Mouse (Mus musculus) thymus, postnatal 36 days (tissue): ENCODE results near the gene Rasgrf2.
A peak's percentile ranks its signal among the peaks of the same experiment; 100 is the strongest.

Experiments used
- DNase-seq, 2 experiments: peaks; one replicate each; pipeline ENCODE4 v3.0.0; 2022; ENCODE audit warnings: mixed read lengths in 2 of 2

The Rasgrf2 gene

GRCm38 (mm10) chr13:91940113-91940512 lies 191.3 kb downstream of the Rasgrf2 start:
- no peak for DNase-seq

- DNase-seq: no peak
Observed at GRCm38 (mm10) chr13:91938826-91939225, 192.6 kb downstream of the Rasgrf2 start.

GRCm38 (mm10) chr13:91937232-91937631 lies 194.2 kb downstream of the Rasgrf2 start:
- no peak for DNase-seq

- DNase-seq: no peak
Observed at GRCm38 (mm10) chr13:91932122-91932521, 199.3 kb downstream of the Rasgrf2 start.

GRCm38 (mm10) chr13:91929943-91930726 lies 201.3 kb downstream of the Rasgrf2 start:
- no peak for DNase-seq

GRCm38 (mm10) chr13:91928605-91929389 lies 202.7 kb downstream of the Rasgrf2 start:
- no peak for DNase-seq

- no peak for DNase-seq
Observed at GRCm38 (mm10) chr13:91921010-91921409, 210.4 kb downstream of the Rasgrf2 start.

GRCm38 (mm10) chr13:91918764-91919163 lies 212.7 kb downstream of the Rasgrf2 start:
- no peak for DNase-seq

GRCm38 (mm10) chr13:91917835-91918234 lies 213.6 kb downstream of the Rasgrf2 start:
- DNase-seq: no peak

GRCm38 (mm10) chr13:91916308-91916707 lies 215.1 kb downstream of the Rasgrf2 start:
- no peak for DNase-seq

GRCm38 (mm10) chr13:91915582-91916239 lies 215.7 kb downstream of the Rasgrf2 start:
- DNase-seq: no peak

- no peak for DNase-seq
Observed at GRCm38 (mm10) chr13:91915192-91915581, 216.3 kb downstream of the Rasgrf2 start.

GRCm38 (mm10) chr13:91911652-91912051 lies 219.8 kb downstream of the Rasgrf2 start:
- no peak for DNase-seq

- DNase-seq: no peak
Observed at GRCm38 (mm10) chr13:91911211-91911610, 220.2 kb downstream of the Rasgrf2 start.

GRCm38 (mm10) chr13:91908202-91908980 lies 223.1 kb downstream of the Rasgrf2 start:
- peak; percentile 48 to 55 for DNase-seq

- DNase-seq: no peak
Observed at GRCm38 (mm10) chr13:91906338-91906737, 225.1 kb downstream of the Rasgrf2 start.

GRCm38 (mm10) chr13:91896476-91896875 lies 235.0 kb downstream of the Rasgrf2 start:
- no peak for DNase-seq

GRCm38 (mm10) chr13:91893132-91893531 lies 238.3 kb downstream of the Rasgrf2 start:
- no peak for DNase-seq

GRCm38 (mm10) chr13:91890031-91890619 lies 241.3 kb downstream of the Rasgrf2 start:
- DNase-seq: no peak

- no peak for DNase-seq
Observed at GRCm38 (mm10) chr13:91884714-91885386, 246.6 kb downstream of the Rasgrf2 start.

GRCm38 (mm10) chr13:91881837-91882480 lies 249.5 kb downstream of the Rasgrf2 start:
- peak; percentile 9 to 19 for DNase-seq
